Mouse (Mus musculus): ENCODE measurements around the gene Apool.

The Apool gene

GRCm38 (mm10) chrX:112310804-112311530 is at the start of gene Apool:
Apool (plus strand) TSS chrX:112311334.
- DNase-seq, result peak; percentile 93

GRCm38 (mm10) chrX:112273550-112273949 is 37.6 kb upstream of the Apool start:
- no peak for DNase-seq

GRCm38 (mm10) chrX:112311531-112311887 is 375 bp downstream of the Apool start:
- no peak for DNase-seq

- no peak for DNase-seq
These were observed 960 bp downstream of the Apool start for GRCm38 (mm10) chrX:112312094-112312493.

- no peak for DNase-seq
These were observed 9.1 kb downstream of the Apool start for GRCm38 (mm10) chrX:112320273-112320672.

- DNase-seq, result no peak
These were observed 28.4 kb downstream of the Apool start for GRCm38 (mm10) chrX:112339486-112339885.

GRCm38 (mm10) chrX:112347467-112348394 is 36.6 kb downstream of the Apool start:
- DNase-seq, result peak; percentile 3

GRCm38 (mm10) chrX:112348395-112348791 is 37.3 kb downstream of the Apool start:
- peak; percentile 42 for DNase-seq

- no peak for DNase-seq
These were observed 57.3 kb downstream of the Apool start for GRCm38 (mm10) chrX:112368426-112368825.

- DNase-seq, result peak; percentile 51
These were observed 59.7 kb downstream of the Apool start for GRCm38 (mm10) chrX:112370577-112371410.

- no peak for DNase-seq
These were observed 95.5 kb downstream of the Apool start, which contains the start of gene Satl1 for GRCm38 (mm10) chrX:112406679-112407078. Satl1 (minus strand) TSS chrX:112406779.

- no peak for DNase-seq
These were observed 101.2 kb downstream of the Apool start for GRCm38 (mm10) chrX:112412309-112412708.
